Mouse (Mus musculus) T-helper 2 cell (primary cell): ENCODE results near the gene Klhl10.

Experiments
- in situ Hi-C: fragments of 300-600 bp; cut with MboI, MseI; formaldehyde crosslinking; loops from one replicate; pipeline ENCODE4 v1.15.1; 2025; ENCODE audit warnings: high pct_unique_total_duplicates

Gene Klhl10

GRCm38 (mm10) chr11:100457711-100458110 is 16.0 kb downstream of the Klhl10 start:
- in situ Hi-C loops, result no loop called here

- in situ Hi-C loops, result no loop called here
Measured at GRCm38 (mm10) chr11:100462699-100463098, 21.0 kb downstream of the Klhl10 start.

DNA sequence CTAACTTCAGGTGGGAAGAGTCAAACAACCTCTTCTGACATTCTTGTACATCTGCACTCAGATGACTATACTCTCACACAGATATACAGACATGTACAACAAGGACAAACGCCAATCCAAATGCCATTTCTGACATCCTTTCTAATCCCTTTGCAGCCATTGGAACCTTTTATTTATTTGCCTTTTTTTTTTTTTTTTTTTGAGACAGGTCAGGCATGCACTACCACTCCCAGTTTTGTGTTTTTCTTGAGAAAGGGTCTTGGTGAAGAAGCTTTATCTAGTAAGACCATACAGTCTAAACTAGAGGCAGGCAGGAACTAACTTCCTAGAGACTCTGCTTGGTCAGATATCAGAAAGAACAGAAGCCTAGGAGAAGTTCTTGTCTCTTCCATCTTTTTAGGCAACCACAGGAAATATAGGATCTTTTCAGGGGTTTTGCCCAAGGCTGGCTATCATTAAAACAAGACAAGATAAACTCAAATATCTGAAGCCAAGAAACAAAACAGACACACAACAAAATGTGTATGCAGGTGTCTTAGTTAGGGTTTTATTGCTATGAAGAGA is 23.6 kb downstream of the Klhl10 start:
- in situ Hi-C loops, result no loop called here

GRCm38 (mm10) chr11:100465833-100466232 is 24.1 kb downstream of the Klhl10 start:
- in situ Hi-C loops, result no loop called here

GRCm38 (mm10) chr11:100471352-100472196 is 29.9 kb downstream of the Klhl10 start:
- in situ Hi-C loops, result no loop called here

- in situ Hi-C loops, result no loop called here
Measured at GRCm38 (mm10) chr11:100472197-100472934, 30.6 kb downstream of the Klhl10 start, which contains the start of gene Klhl11. Klhl11 (minus strand) TSS chr11:100472741.

DNA sequence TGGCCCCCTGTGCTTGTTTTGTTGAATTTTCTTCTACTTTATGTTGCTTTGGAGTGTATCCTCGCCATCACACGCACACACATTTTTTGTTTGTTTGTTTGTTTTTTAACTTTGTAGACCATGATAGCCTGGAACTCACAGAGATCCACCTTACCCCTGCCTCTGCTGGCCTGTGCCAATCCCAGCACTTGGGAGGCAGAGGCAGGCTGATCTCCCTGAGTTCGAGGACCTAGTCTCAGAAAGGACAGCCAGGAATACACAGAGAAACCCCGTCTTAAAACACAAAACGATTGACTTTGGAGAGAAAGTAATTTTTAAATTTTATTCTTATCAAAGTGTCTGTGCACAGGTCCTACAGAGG is 31.2 kb downstream of the Klhl10 start:
- in situ Hi-C loops, result no loop called here

- in situ Hi-C loops, result no loop called here
Measured at GRCm38 (mm10) chr11:100476281-100476680, 34.6 kb downstream of the Klhl10 start.

- in situ Hi-C loops, result no loop called here
Measured at GRCm38 (mm10) chr11:100479152-100479551, 37.4 kb downstream of the Klhl10 start.

- in situ Hi-C loops, result loop anchor here (5.0 kb wide), 2 partner anchors 37 to 122 kb away; no protein-coding TSS in a partner anchor
Measured at GRCm38 (mm10) chr11:100484461-100484860, 42.7 kb downstream of the Klhl10 start.

DNA sequence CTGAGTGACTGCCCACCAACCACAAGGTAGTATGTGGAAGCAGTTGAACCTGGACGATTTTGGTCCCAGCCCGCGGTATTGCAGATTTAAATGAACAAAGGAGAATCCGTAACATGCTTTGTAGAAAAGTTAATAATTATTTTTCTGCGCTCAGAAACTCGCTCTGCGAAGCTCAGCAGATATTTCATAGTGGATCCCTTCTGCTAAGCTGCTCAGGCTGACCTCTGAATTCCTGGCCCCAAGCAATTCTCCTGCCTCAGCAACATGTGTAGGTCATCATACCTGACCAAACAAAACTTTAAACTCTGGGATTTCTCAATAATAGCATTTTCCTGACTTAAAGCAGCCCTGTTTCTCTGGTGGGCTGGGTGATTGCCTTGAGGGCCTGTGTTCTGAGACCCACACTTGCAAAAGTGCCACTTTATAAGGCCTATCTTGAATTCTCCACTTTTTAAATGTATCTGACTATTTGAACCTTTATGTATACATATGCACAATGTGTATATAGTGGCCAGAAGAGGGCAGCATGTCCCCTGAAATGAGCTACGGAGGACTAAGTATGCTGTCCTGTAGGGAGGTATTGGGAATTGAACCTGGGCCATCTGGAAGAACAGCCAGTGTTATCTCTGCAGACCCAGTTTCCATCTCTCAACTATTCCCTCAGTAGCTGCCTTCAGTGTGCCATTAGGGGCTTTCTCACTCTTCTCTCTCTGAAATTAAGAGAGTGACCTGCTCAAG is 44.3 kb downstream of the Klhl10 start:
- in situ Hi-C loops, result no loop called here

DNA sequence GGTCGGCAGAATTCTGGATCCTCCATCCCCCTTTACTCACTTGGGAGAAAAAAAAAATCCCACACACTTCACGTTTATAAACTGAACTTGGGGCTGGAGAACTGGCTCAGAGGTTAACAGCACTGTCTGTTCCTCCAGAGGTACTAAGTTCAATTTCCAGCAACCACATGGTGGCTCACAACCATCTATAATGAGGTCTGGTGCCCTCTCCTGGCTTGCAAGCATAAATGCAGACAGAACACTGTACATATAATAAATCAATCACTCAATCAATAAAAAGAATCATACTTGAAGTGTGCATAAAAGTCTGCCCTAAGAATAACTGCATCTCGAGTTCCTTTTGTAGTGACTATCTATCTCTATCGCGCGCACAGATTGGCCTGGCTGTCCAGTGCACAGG is 49.2 kb downstream of the Klhl10 start:
- in situ Hi-C loops, result no loop called here

GRCm38 (mm10) chr11:100493771-100494170 is 52.1 kb downstream of the Klhl10 start:
- in situ Hi-C loops, result no loop called here

- in situ Hi-C loops, result no loop called here
Measured at GRCm38 (mm10) chr11:100500241-100500640, 58.5 kb downstream of the Klhl10 start.

DNA sequence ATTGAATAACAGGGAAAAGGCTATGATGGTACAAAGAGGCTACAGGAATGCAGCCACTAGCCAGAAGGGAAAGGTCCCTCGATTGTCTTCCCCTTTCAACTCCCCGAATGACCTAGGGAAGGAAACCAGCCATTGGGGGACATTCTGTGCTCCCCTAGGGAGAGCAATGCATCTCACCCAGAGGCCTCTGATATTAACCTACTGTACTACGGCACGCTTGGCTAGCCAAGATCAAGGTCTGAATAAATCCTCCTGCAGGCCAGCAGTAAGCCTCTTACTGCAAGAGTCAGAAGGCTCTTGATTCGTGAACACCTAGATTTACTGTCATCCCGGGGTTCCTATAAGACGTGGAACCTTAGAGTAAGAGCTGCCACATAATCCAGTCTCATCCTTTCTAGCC is 58.9 kb downstream of the Klhl10 start:
- in situ Hi-C loops, result no loop called here

GRCm38 (mm10) chr11:100501321-100501720 is 59.6 kb downstream of the Klhl10 start:
- in situ Hi-C loops, result no loop called here

- in situ Hi-C loops, result no loop called here
Measured at GRCm38 (mm10) chr11:100504990-100505660, 63.4 kb downstream of the Klhl10 start.

GRCm38 (mm10) chr11:100505997-100506396 is 64.3 kb downstream of the Klhl10 start:
- in situ Hi-C loops, result no loop called here
